Mouse (Mus musculus) liver, embryonic 14.5 days (tissue): Measurements from ENCODE around the gene Sorcs3. TPM values are rescaled to one million over a fixed set of nuclear protein-coding genes. Genes with fewer than 3 reads are reported as not detected.

Source experiments
- ATAC-seq: fragments of 200-750 bp; cut with Nextera tagmentation; 2 replicates; pipeline ENCODE4 v1.8.0; 2017; ENCODE audit warnings: moderate number of reproducible peaks, mild to moderate bottlenecking, moderate library complexity; ENCODE audit not compliant: insufficient read depth
- DNase-seq, 3 experiments: peaks; one replicate each; pipeline ENCODE4 v3.0.0-alpha.2; 2012 to 2013; ENCODE audit warnings: low read depth in 3 of 3, low spot score in 3 of 3
- H3K27ac ChIP-seq: fragments of 300-500 bp; sonication (generic); 2 replicates; pipeline ENCODE4 v1.5.1; 2014; ENCODE audit warnings: moderate library complexity, mild to moderate bottlenecking, control low read depth, inconsistent platforms
- H3K27me3 ChIP-seq: fragments of 300-500 bp; sonication (generic); 2 replicates; pipeline ENCODE4 v1.6.1; 2014; ENCODE audit warnings: mild to moderate bottlenecking, low read length, moderate library complexity; ENCODE audit not compliant: control insufficient read depth, insufficient read depth
- H3K36me3 ChIP-seq: fragments of 300-500 bp; sonication (generic); replicated peaks from 2 replicates; pipeline ENCODE4 v1.6.1; 2014; ENCODE audit warnings: low read depth; ENCODE audit not compliant: control insufficient read depth, insufficient read depth
- H3K4me1 ChIP-seq, 2 experiments: fragments of 200-500 bp in 1 of 2; fragments of 300-500 bp in 1 of 2; sonication (generic) in 1 of 2; replicated peaks; 2 replicates each; pipeline ENCODE4 v1.6.1; 2012 to 2014; ENCODE audit warnings: antibody characterized with exemption in 1 of 2, inconsistent platforms in 1 of 2, low read length in 1 of 2; ENCODE audit not compliant: control insufficient read depth in 2 of 2, insufficient read depth in 2 of 2
- H3K4me2 ChIP-seq: fragments of 300-500 bp; sonication (generic); 2 replicates; pipeline ENCODE4 v1.6.1; 2014; ENCODE audit warnings: low read depth, mild to moderate bottlenecking, control low read depth, moderate library complexity
- H3K4me3 ChIP-seq, 2 experiments: fragments of 200-500 bp in 1 of 2; fragments of 300-500 bp in 1 of 2; sonication (generic) in 1 of 2; 2 replicates each; pipeline ENCODE4 v1.5.1; 2012 to 2014; ENCODE audit warnings: low read depth in 2 of 2, low read length in 2 of 2, mild to moderate bottlenecking in 2 of 2, control low read depth in 1 of 2, inconsistent platforms in 1 of 2, moderate library complexity in 1 of 2; ENCODE audit not compliant: insufficient read depth in 1 of 2
- H3K9ac ChIP-seq: fragments of 300-500 bp; sonication (generic); replicated peaks from 2 replicates; pipeline ENCODE4 v1.6.1; 2014; ENCODE audit warnings: mild to moderate bottlenecking, control low read depth, moderate library complexity
- H3K9me3 ChIP-seq: fragments of 300-500 bp; sonication (generic); 2 replicates; pipeline ENCODE4 v1.6.1; 2016; ENCODE audit warnings: low read length, mixed read lengths; ENCODE audit not compliant: control insufficient read depth
- CTCF ChIP-seq: IDR thresholded peaks from 2 replicates; pipeline ENCODE4 v1.5.1; 2016; ENCODE audit warnings: antibody characterized with exemption, low read depth, control low read depth
- EP300 ChIP-seq: IDR thresholded peaks from 2 replicates; pipeline ENCODE4 v1.6.1; 2016; ENCODE audit warnings: antibody characterized with exemption, low read depth
- WGBS: fragments of 180-500 bp; shearing (Covaris S2); extraction: QIAGEN DNeasy Blood & Tissue Kit; methylation state at CpG from one replicate; pipeline ENCODE4 v1.1.7; 2014; ENCODE audit not compliant: insufficient replicate concordance; 5-methylcytosine and 5-hydroxymethylcytosine counted together
- polyA plus RNA-seq, 2 experiments: library from polyadenylated mRNA; depleted of rRNA in 1 of 2; stranded (reverse) in 1 of 2; unstranded in 1 of 2; fragments of >200 nt; fragmentation: Nextera tagmentation in 1 of 2; extraction: Ambion mirVana in 1 of 2; gene quantifications; 2 replicates each; pipeline versions ENCODE4 v1.2.1 to v1.2.3; 2012 to 2014

Gene Sorcs3
- polyA plus RNA-seq (2012; rRNA removed) (0.03 and 0.04 TPM in 2 replicates), polyA plus RNA-seq (2014; fragmentation: Nextera tagmentation; extraction: Ambion mirVana) (0.04 and 0.09 TPM in 2 replicates)

GRCm38 (mm10) chr19:48205929-48206814 is at the start of gene Sorcs3:
Gene Sorcs3 (plus strand): TSS chr19:48206025.
- H3K4me3 ChIP-seq, result no peak within 1 kb of the TSS
- H3K27ac ChIP-seq, result no peak within 1 kb of the TSS
- no peak within 1 kb of the TSS for H3K9ac ChIP-seq
- DNase-seq (no peak), ATAC-seq (no peak)
- no peaks in the 10 kb centered on the region for H3K36me3 ChIP-seq
- peaks cover 28% of the 10 kb centered on the region for H3K27me3 ChIP-seq
- 2% methylated on average over 68 of the region's 70 CpGs for WGBS
- H3K4me1 ChIP-seq, result no peaks in the 10 kb centered on the region
- H3K9me3 ChIP-seq, result no peaks in the 10 kb centered on the region
- no peak for TF ChIP-seq EP300
- TF ChIP-seq CTCF, result no peak
- peak within 1 kb of the TSS; percentile 15 for H3K4me2 ChIP-seq

DNA sequence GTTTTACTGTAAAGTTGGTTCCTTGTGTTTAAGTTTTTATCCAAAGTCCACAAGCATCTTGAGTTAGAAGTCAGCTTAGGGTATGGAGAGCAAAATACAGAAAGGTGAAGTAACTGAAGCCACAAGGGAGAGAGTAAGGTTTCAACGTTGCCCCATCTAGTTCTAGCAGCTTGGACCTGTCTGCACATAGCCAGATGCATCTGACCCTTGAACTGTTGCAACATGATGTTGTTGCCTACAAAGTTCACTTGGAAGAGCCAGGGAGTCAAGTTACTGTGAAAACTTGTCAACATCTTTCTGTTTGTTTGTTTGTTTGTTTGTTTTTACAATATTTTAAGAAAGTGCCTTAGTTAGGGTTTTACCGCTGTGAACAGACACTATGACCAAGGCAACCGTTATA is 40.5 kb upstream of the Sorcs3 start:
- Histone ChIP-seq H3K4me3 (no peak overlapping the region), H3K27me3 (no peaks in the 10 kb centered on the region), H3K4me2 (no peak overlapping the region), H3K9ac (no peak overlapping the region), H3K27ac (no peak overlapping the region), H3K36me3 (no peaks in the 10 kb centered on the region), H3K9me3 (no peaks in the 10 kb centered on the region), H3K4me1 (no peaks in the 10 kb centered on the region)
- ATAC-seq (no peak), DNase-seq (no peak)
- TF ChIP-seq EP300, result no peak
- 67% methylated on average over 3 of the region's 3 CpGs for WGBS

DNA sequence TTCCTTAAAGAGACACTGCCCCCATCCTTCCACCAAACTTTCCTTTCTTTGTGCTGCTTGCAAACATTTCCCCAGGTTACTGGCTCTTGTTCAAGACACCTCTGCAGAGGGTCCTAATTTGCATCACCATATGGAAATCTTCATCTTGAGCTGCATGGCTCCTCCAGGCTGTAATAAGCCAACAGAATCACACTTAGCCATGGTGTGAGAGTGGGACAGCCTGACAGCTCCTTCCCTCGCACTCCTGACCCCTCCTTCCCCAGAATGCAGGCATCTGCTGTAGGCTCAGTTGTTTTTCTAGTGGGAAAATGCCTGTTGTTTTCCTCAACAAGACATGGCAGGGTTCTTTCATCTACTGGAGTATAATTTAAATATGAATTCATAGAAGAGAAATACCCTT is 38.7 kb upstream of the Sorcs3 start:
- Histone ChIP-seq H3K36me3 (no peaks in the 10 kb centered on the region), H3K9ac (no peak overlapping the region), H3K9me3 (no peaks in the 10 kb centered on the region), H3K4me1 (no peaks in the 10 kb centered on the region), H3K27me3 (no peaks in the 10 kb centered on the region), H3K4me3 (no peak overlapping the region), H3K4me2 (no peak overlapping the region), H3K27ac (no peak overlapping the region)
- 45% methylated on average over 1 of the region's 1 CpGs for WGBS
- ATAC-seq (no peak), DNase-seq (no peak)
- TF ChIP-seq CTCF (no peak), EP300 (no peak)

GRCm38 (mm10) chr19:48168284-48168683 is 37.5 kb upstream of the Sorcs3 start:
- WGBS, result 33% methylated on average over 5 of the region's 5 CpGs
- no peak for DNase-seq
- no peaks in the 10 kb centered on the region for H3K36me3 ChIP-seq
- H3K9me3 ChIP-seq, result no peaks in the 10 kb centered on the region
- no peaks in the 10 kb centered on the region for H3K27me3 ChIP-seq
- no peak overlapping the region for H3K27ac ChIP-seq
- no peaks in the 10 kb centered on the region for H3K4me1 ChIP-seq
- no peak overlapping the region for H3K4me3 ChIP-seq
- H3K9ac ChIP-seq, result no peak overlapping the region
- ATAC-seq, result no peak
- no peak overlapping the region for H3K4me2 ChIP-seq
- no peak for TF ChIP-seq CTCF
- TF ChIP-seq EP300, result no peak

GRCm38 (mm10) chr19:48174717-48175116 is 31.1 kb upstream of the Sorcs3 start:
- no peak overlapping the region for H3K4me2 ChIP-seq
- no peaks in the 10 kb centered on the region for H3K9me3 ChIP-seq
- H3K27me3 ChIP-seq, result no peaks in the 10 kb centered on the region
- DNase-seq (no peak), ATAC-seq (no peak)
- 59% methylated on average over 4 of the region's 4 CpGs for WGBS
- no peaks in the 10 kb centered on the region for H3K36me3 ChIP-seq
- H3K27ac ChIP-seq, result no peak overlapping the region
- no peak for TF ChIP-seq CTCF
- TF ChIP-seq EP300, result no peak
- no peak overlapping the region for H3K4me3 ChIP-seq
- no peak overlapping the region for H3K9ac ChIP-seq
- no peaks in the 10 kb centered on the region for H3K4me1 ChIP-seq
